Mouse (Mus musculus) liver, postnatal 0 days (tissue): ENCODE measurements at regions not wholly inside any gene's neighbourhood (a gene's known extent, or its start where the extent isn't known, plus 50 kb on each side); places are given as distances from the start of the nearest gene placed in this dataset.

ENCODE experiments used
- CTCF ChIP-seq: sonication (generic); IDR thresholded peaks from 2 replicates; pipeline ENCODE4 v1.5.1; 2016; ENCODE audit warnings: antibody characterized with exemption, low read depth
- EP300 ChIP-seq: IDR thresholded peaks from 2 replicates; pipeline ENCODE4 v1.6.1; 2016; ENCODE audit warnings: antibody characterized with exemption, low read depth, mild to moderate bottlenecking

DNA sequence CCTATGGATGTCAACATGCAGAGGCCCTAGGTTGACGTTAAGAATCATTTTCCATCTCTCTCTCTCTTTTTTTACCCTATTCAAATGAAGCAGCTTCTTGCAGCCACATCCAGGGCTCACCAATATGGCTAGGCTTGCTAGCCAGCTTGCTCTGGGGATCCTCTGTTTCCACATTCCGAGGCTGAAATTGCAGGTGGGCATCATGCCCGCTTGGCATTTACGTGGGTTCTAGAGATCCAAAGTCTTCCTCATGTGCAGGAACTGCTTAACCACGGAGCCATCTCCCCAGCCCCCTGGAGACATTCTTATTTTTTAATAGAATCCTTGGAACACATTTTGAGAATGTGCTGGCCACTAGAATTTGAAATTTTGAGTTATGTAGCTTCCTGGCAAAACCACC, 592.9 kb upstream of the Fam160b2 start:
- TF ChIP-seq EP300, result no peak
- no peak for TF ChIP-seq CTCF
